Mouse (Mus musculus): ENCODE measurements around the gene Olfr736. TPM values are rescaled to one million over a fixed set of nuclear protein-coding genes. Genes with fewer than 3 reads are reported as not detected.

Gene Olfr736
- polyA plus RNA-seq (2014; fragmentation: Nextera tagmentation; extraction: Ambion mirVana), result not detected in 2 replicates

- H3K4me1 ChIP-seq (ENCODE audit: control insufficient read depth, insufficient read depth, low read length), result no peaks in the 10 kb centered on the region
- no peaks in the 10 kb centered on the region for H3K27me3 ChIP-seq (ENCODE audit: control insufficient read depth, insufficient read depth, low read length)
- WGBS, result 95% methylated on average over 2 of the region's 2 CpGs
- H3K9ac ChIP-seq (ENCODE audit: low read length), result no peak within 1 kb of the TSS
- no peak within 1 kb of the TSS for H3K27ac ChIP-seq (replicated peaks; ENCODE audit: low read depth, low read length)
- no peaks in the 10 kb centered on the region for H3K36me3 ChIP-seq (ENCODE audit: control insufficient read depth, insufficient read depth, low read length)
- no peak within 1 kb of the TSS for H3K4me3 ChIP-seq (ENCODE audit: low read depth, low read length)
- no peak within 1 kb of the TSS for H3K4me2 ChIP-seq (ENCODE audit: low read depth, severe bottlenecking)
- no peaks in the 10 kb centered on the region for H3K9me3 ChIP-seq (ENCODE audit: control insufficient read depth, low read length)
- ATAC-seq (ENCODE audit: insufficient number of reproducible peaks, low FRiP score, low TSS enrichment, low read depth), result no peak
- no peak for DNase-seq (ENCODE audit: low spot score)
Measured at GRCm38 (mm10) chr14:50380863-50381262, at the start of gene Olfr736. Olfr736 (plus strand) TSS chr14:50381163.

GRCm38 (mm10) chr14:50348796-50349195 lies 32.2 kb upstream of the Olfr736 start, which contains the start of gene Olfr735:
Olfr735 (minus strand) TSS chr14:50348872.
- H3K4me3 ChIP-seq (ENCODE audit: low read depth, low read length), result no peak within 1 kb of the TSS
- H3K27me3 ChIP-seq (ENCODE audit: control insufficient read depth, insufficient read depth, low read length), result no peaks in the 10 kb centered on the region
- no peaks in the 10 kb centered on the region for H3K9me3 ChIP-seq (ENCODE audit: control insufficient read depth, low read length)
- ATAC-seq (ENCODE audit: insufficient number of reproducible peaks, low FRiP score, low TSS enrichment, low read depth), result no peak
- 81% methylated on average over 2 of the region's 2 CpGs for WGBS
- H3K36me3 ChIP-seq (ENCODE audit: control insufficient read depth, insufficient read depth, low read length), result no peaks in the 10 kb centered on the region
- no peak within 1 kb of the TSS for H3K4me2 ChIP-seq (ENCODE audit: low read depth, severe bottlenecking)
- no peaks in the 10 kb centered on the region for H3K4me1 ChIP-seq (ENCODE audit: control insufficient read depth, insufficient read depth, low read length)
- no peak within 1 kb of the TSS for H3K9ac ChIP-seq (ENCODE audit: low read length)
- DNase-seq (ENCODE audit: low spot score), result no peak
- no peak within 1 kb of the TSS for H3K27ac ChIP-seq (replicated peaks; ENCODE audit: low read depth, low read length)

GRCm38 (mm10) chr14:50352438-50352837 lies 28.5 kb upstream of the Olfr736 start:
- Histone ChIP-seq H3K4me3 (ENCODE audit: low read depth, low read length) (no peak overlapping the region), H3K9me3 (ENCODE audit: control insufficient read depth, low read length) (no peaks in the 10 kb centered on the region), H3K27ac (replicated peaks; ENCODE audit: low read depth, low read length) (no peak overlapping the region), H3K4me2 (ENCODE audit: low read depth, severe bottlenecking) (no peak overlapping the region), H3K36me3 (ENCODE audit: control insufficient read depth, insufficient read depth, low read length) (no peaks in the 10 kb centered on the region), H3K4me1 (ENCODE audit: control insufficient read depth, insufficient read depth, low read length) (no peaks in the 10 kb centered on the region), H3K27me3 (ENCODE audit: control insufficient read depth, insufficient read depth, low read length) (no peaks in the 10 kb centered on the region), H3K9ac (ENCODE audit: low read length) (no peak overlapping the region)
- ATAC-seq (ENCODE audit: insufficient number of reproducible peaks, low FRiP score, low TSS enrichment, low read depth) (no peak), DNase-seq (ENCODE audit: low spot score) (peak; percentile 36)
- 54% methylated on average over 3 of the region's 3 CpGs for WGBS

GRCm38 (mm10) chr14:50356725-50357124 lies 24.2 kb upstream of the Olfr736 start:
- Histone ChIP-seq H3K9ac (ENCODE audit: low read length) (no peak overlapping the region), H3K27ac (replicated peaks; ENCODE audit: low read depth, low read length) (no peak overlapping the region), H3K4me2 (ENCODE audit: low read depth, severe bottlenecking) (no peak overlapping the region), H3K4me1 (ENCODE audit: control insufficient read depth, insufficient read depth, low read length) (no peaks in the 10 kb centered on the region), H3K27me3 (ENCODE audit: control insufficient read depth, insufficient read depth, low read length) (no peaks in the 10 kb centered on the region), H3K36me3 (ENCODE audit: control insufficient read depth, insufficient read depth, low read length) (no peaks in the 10 kb centered on the region), H3K9me3 (ENCODE audit: control insufficient read depth, low read length) (no peaks in the 10 kb centered on the region), H3K4me3 (ENCODE audit: low read depth, low read length) (no peak overlapping the region)
- 88% methylated on average over 2 of the region's 2 CpGs for WGBS
- ATAC-seq (ENCODE audit: insufficient number of reproducible peaks, low FRiP score, low TSS enrichment, low read depth), result no peak
- no peak for DNase-seq (ENCODE audit: low spot score)

GRCm38 (mm10) chr14:50357593-50357992 lies 23.4 kb upstream of the Olfr736 start, which contains the start of gene Tlr11:
Tlr11 (plus strand) TSS chr14:50357914.
- no peaks in the 10 kb centered on the region for H3K4me1 ChIP-seq (ENCODE audit: control insufficient read depth, insufficient read depth, low read length)
- 90% methylated on average over 2 of the region's 2 CpGs for WGBS
- H3K4me3 ChIP-seq (ENCODE audit: low read depth, low read length), result no peak within 1 kb of the TSS
- no peak within 1 kb of the TSS for H3K4me2 ChIP-seq (ENCODE audit: low read depth, severe bottlenecking)
- H3K36me3 ChIP-seq (ENCODE audit: control insufficient read depth, insufficient read depth, low read length), result no peaks in the 10 kb centered on the region
- ATAC-seq (ENCODE audit: insufficient number of reproducible peaks, low FRiP score, low TSS enrichment, low read depth), result no peak
- no peak within 1 kb of the TSS for H3K9ac ChIP-seq (ENCODE audit: low read length)
- DNase-seq (ENCODE audit: low spot score), result no peak
- H3K27me3 ChIP-seq (ENCODE audit: control insufficient read depth, insufficient read depth, low read length), result no peaks in the 10 kb centered on the region
- H3K9me3 ChIP-seq (ENCODE audit: control insufficient read depth, low read length), result no peaks in the 10 kb centered on the region
- H3K27ac ChIP-seq (replicated peaks; ENCODE audit: low read depth, low read length), result no peak within 1 kb of the TSS

- Histone ChIP-seq H3K27ac (replicated peaks; ENCODE audit: low read depth, low read length) (no peak overlapping the region), H3K4me3 (ENCODE audit: low read depth, low read length) (no peak overlapping the region), H3K9me3 (ENCODE audit: control insufficient read depth, low read length) (no peaks in the 10 kb centered on the region), H3K36me3 (ENCODE audit: control insufficient read depth, insufficient read depth, low read length) (no peaks in the 10 kb centered on the region), H3K27me3 (ENCODE audit: control insufficient read depth, insufficient read depth, low read length) (no peaks in the 10 kb centered on the region), H3K4me1 (ENCODE audit: control insufficient read depth, insufficient read depth, low read length) (no peaks in the 10 kb centered on the region), H3K4me2 (ENCODE audit: low read depth, severe bottlenecking) (no peak overlapping the region), H3K9ac (ENCODE audit: low read length) (no peak overlapping the region)
- DNase-seq (ENCODE audit: low spot score) (no peak), ATAC-seq (ENCODE audit: insufficient number of reproducible peaks, low FRiP score, low TSS enrichment, low read depth) (no peak)
- WGBS, result 88% methylated on average over 3 of the region's 3 CpGs
Measured at GRCm38 (mm10) chr14:50360480-50360879, 20.5 kb upstream of the Olfr736 start.

- DNase-seq (ENCODE audit: low spot score) (no peak), ATAC-seq (ENCODE audit: insufficient number of reproducible peaks, low FRiP score, low TSS enrichment, low read depth) (no peak)
- H3K27ac ChIP-seq (replicated peaks; ENCODE audit: low read depth, low read length), result no peak overlapping the region
- H3K36me3 ChIP-seq (ENCODE audit: control insufficient read depth, insufficient read depth, low read length), result no peaks in the 10 kb centered on the region
- H3K4me3 ChIP-seq (ENCODE audit: low read depth, low read length), result no peak overlapping the region
- H3K9ac ChIP-seq (ENCODE audit: low read length), result no peak overlapping the region
- no peaks in the 10 kb centered on the region for H3K9me3 ChIP-seq (ENCODE audit: control insufficient read depth, low read length)
- H3K4me2 ChIP-seq (ENCODE audit: low read depth, severe bottlenecking), result no peak overlapping the region
- H3K4me1 ChIP-seq (ENCODE audit: control insufficient read depth, insufficient read depth, low read length), result no peaks in the 10 kb centered on the region
- 92% methylated on average over 2 of the region's 2 CpGs for WGBS
- H3K27me3 ChIP-seq (ENCODE audit: control insufficient read depth, insufficient read depth, low read length), result no peaks in the 10 kb centered on the region
Measured at GRCm38 (mm10) chr14:50363561-50363960, 17.4 kb upstream of the Olfr736 start.

GRCm38 (mm10) chr14:50407268-50407667 lies 26.3 kb downstream of the Olfr736 start, which contains the start of gene Olfr738:
Olfr738 (plus strand) TSS chr14:50407568.
- no peak within 1 kb of the TSS for H3K4me2 ChIP-seq (ENCODE audit: low read depth, severe bottlenecking)
- 71% methylated on average over 1 of the region's 1 CpGs for WGBS
- H3K36me3 ChIP-seq (ENCODE audit: control insufficient read depth, insufficient read depth, low read length), result no peaks in the 10 kb centered on the region
- no peak for ATAC-seq (ENCODE audit: insufficient number of reproducible peaks, low FRiP score, low TSS enrichment, low read depth)
- H3K9ac ChIP-seq (ENCODE audit: low read length), result no peak within 1 kb of the TSS
- H3K27me3 ChIP-seq (ENCODE audit: control insufficient read depth, insufficient read depth, low read length), result no peaks in the 10 kb centered on the region
- no peak within 1 kb of the TSS for H3K4me3 ChIP-seq (ENCODE audit: low read depth, low read length)
- H3K9me3 ChIP-seq (ENCODE audit: control insufficient read depth, low read length), result no peaks in the 10 kb centered on the region
- no peaks in the 10 kb centered on the region for H3K4me1 ChIP-seq (ENCODE audit: control insufficient read depth, insufficient read depth, low read length)
- no peak for DNase-seq (ENCODE audit: low spot score)
- H3K27ac ChIP-seq (replicated peaks; ENCODE audit: low read depth, low read length), result no peak within 1 kb of the TSS

- no peak within 1 kb of the TSS for H3K9ac ChIP-seq (ENCODE audit: low read length)
Measured at GRCm38 (mm10) chr14:50418326-50418725, 37.4 kb downstream of the Olfr736 start, which contains the start of gene Olfr739. Olfr739 (plus strand) TSS chr14:50418626.

More at GRCm38 (mm10) chr14:50418326-50418725, 37.4 kb downstream of the Olfr736 start, which contains the start of gene Olfr739:
- 82% methylated on average over 2 of the region's 2 CpGs for WGBS
- H3K4me2 ChIP-seq (ENCODE audit: low read depth, severe bottlenecking), result no peak within 1 kb of the TSS
- DNase-seq (ENCODE audit: low spot score) (no peak), ATAC-seq (ENCODE audit: insufficient number of reproducible peaks, low FRiP score, low TSS enrichment, low read depth) (no peak)
- H3K27me3 ChIP-seq (ENCODE audit: control insufficient read depth, insufficient read depth, low read length), result no peaks in the 10 kb centered on the region
- no peaks in the 10 kb centered on the region for H3K4me1 ChIP-seq (ENCODE audit: control insufficient read depth, insufficient read depth, low read length)
- no peaks in the 10 kb centered on the region for H3K36me3 ChIP-seq (ENCODE audit: control insufficient read depth, insufficient read depth, low read length)
- H3K4me3 ChIP-seq (ENCODE audit: low read depth, low read length), result no peak within 1 kb of the TSS
- H3K27ac ChIP-seq (replicated peaks; ENCODE audit: low read depth, low read length), result no peak within 1 kb of the TSS
- H3K9me3 ChIP-seq (ENCODE audit: control insufficient read depth, low read length), result no peaks in the 10 kb centered on the region
